Mouse (Mus musculus) large intestine, adult 2 months (tissue): ENCODE measurements around the gene Rcor1. TPM values are rescaled to one million over a fixed set of nuclear protein-coding genes. Genes with fewer than 3 reads are reported as not detected.

Experiments used
- DNase-seq: peaks from one replicate; pipeline ENCODE4 v3.0.0-alpha.2; 2012; ENCODE audit warnings: low read depth, low spot score
- WGBS: fragments of 180-500 bp; shearing (Covaris S2); methylation state at CpG from one replicate; pipeline ENCODE4 v1.1.7; 2018; 5-methylcytosine and 5-hydroxymethylcytosine counted together
- polyA plus RNA-seq: library from polyadenylated mRNA; depleted of rRNA; stranded (reverse); fragments of >200 nt; gene quantifications from 2 replicates; pipeline ENCODE4 v1.2.3, GENCODE M21; 2012

Rcor1 gene
- polyA plus RNA-seq, 1 experiment = 14.4 TPM

DNA sequence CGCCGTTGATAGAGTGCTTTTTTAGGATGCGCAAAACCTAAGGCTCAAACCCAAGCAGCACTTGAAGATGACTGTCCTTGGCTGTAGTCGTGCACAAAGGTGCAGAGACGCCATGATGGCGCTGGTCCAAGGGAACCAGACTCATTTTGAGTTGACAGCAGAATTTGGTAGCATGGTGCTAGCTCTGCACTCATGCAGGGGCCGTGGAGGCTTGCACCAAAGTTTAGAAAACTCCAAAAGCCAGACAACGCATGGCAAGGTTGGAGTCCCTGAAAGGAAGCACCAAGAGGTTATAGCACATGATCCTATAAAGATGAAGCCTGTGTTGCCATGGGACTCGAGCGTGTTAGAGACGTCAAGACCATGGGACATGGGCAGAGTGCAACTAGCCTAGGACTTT, 21.1 kb upstream of the Rcor1 start:
- no peak for DNase-seq
- 92% methylated on average over 11 of the region's 11 CpGs for WGBS

DNA sequence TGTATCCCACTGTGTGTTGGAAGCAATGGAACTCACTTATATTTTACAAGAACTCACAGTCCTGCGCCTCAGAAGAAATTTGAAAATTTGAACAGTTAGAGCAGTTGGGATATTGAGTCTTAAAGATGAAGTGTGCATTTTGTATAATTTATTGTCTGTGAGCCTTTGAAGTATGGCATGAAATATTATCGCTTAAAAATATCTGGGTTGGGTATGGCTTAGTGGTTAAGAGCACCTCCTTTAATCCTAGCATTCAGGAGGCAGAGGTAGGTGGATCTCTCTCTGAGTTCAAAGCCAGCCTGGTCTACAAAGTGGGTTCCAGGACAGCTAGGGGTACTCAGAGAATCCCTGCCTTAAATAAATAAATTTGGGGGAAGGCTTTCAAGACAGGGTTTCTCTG, 20.1 kb upstream of the Rcor1 start:
- 92% methylated on average over 2 of the region's 2 CpGs for WGBS
- no peak for DNase-seq

DNA sequence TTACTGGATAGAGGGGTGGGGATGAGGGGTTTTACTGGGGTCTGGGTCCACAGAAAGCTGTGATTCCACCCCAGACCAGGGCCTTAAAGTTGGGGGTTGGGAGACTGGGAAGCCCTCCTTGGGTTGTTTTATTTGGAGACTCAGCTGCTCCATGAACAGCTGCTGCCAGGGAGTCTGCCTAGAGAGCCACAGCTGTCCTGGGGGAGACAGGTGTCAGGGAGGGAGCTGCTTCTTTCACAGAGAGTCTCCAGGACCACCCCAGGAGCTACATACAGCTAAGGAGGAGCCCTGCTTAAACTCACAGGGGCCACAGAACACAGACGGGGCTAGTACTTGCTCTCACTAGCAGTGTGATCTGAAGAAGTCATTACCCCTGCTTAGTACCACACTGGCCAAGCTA, 18.0 kb upstream of the Rcor1 start:
- 57% methylated on average over 1 of the region's 1 CpGs for WGBS
- no peak for DNase-seq

DNA sequence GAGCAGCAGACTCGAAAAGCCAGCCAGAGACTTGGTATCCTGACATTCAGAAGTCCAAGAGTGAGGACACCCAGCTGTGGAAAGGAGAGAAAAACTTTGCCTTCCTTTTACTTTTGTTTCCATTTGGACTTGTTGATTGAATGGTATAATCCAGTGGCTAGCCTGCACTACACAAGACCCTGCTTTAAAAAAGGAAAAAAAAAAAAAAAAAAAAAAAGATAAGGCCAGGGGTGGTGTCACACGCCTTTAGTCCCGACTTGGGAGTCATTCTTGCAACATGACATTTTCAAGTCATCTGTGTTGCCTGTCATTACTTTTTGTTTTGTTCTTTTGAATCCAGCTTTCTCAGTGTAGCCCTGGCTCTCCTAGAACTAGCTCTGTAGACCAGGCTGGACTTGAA, 17.6 kb upstream of the Rcor1 start:
- no peak for DNase-seq
- WGBS = 65% methylated on average over 3 of the region's 3 CpGs

DNA sequence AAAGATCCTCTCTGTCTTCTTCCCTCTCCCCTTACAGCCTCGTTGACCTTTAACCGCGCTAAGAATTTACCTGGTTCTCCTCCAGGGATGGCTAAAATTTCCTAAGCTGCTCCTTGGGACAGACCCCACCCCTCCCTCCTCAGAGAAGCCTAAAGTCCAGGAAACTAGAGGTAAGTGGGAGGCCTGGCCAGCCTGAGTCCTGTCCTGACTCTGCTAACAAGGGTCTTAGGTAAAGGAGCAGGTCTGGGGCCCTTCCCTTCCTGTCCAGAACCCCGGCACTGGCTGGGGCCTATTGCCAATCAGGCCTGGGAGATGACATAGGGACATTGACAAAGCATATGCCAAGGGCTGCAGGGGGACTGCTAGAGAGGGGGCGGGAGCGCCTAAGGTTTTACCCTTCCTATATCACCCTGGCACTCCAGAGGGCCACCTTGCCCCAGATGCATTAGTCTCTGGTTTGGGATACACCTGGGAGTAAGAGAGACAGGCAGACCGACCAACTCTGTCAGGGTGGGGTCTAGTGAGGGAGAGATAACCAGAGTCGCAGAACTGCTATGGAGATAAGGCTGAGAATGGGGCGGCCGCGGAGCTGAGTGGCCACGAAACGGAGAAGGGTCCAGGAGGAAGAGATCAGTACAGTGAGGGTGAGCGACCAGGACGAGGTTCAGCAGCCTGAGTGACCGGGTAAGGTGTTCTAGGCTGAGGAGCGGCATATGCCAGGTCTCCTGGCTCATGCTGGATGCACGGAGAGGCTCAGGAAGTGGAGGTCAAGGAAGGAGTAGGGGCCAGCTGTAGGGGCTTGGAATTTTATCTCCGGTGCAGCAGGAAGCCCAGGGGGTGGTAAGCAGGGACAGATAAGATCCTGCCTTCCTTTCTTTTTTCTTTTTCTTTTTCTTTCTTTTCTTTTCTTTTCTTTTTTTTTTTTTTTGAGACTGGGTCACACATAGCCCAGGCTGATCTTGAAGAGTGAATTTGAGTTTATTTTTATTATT, 10.7 kb upstream of the Rcor1 start:
- no peak for DNase-seq
- WGBS = 74% methylated on average over 19 of the region's 19 CpGs

DNA sequence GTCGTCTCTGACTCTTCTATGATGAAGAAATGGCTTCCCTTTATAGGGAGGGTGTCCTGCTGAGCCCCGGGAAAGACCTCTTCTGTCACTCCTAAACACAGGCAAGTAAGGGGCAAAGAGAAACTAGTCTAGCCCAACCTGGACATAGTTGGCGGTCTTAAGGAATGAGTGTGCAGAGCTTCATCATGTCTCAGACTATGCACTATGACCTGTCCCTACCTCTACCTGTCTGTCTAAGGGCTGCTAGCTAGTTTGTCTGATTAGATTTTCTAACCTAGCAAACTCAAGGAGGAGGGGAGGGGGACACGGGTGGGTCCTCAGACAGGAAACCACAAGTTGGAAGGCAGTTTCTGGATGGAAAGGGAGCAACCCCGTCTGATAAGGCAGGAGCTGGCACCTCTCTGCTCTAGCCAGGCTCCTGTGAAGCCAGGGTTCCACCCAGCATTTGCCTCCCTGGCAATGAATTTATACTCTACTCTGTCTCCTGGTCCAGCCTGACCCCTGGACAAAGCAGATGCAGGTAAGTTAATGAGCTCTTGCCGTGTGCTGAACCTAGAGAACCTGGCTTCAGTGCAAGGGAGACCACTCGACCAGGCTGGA, 9.8 kb upstream of the Rcor1 start:
- whole genome bisulfite sequencing = 72% methylated on average over 7 of the region's 7 CpGs
- no peak for DNase-seq

DNA sequence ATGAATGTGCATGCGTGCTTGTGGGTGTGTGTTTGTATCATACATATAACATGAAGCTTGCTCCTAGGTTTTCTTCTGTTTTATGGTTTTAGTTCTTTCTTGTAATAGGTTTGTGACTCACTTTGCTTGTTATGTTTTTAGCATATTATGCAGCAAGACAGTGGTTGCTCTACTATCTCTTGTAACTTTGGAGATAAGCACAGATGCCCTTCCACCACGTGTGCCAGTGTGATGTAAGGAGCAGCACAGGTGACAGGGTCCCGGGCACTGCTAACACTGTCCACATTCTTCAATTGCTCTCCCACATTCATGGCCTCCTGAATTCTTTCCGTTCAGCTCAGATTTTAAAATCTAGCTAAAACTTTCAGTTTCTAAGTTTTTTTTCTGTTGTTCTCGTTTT, 6.3 kb upstream of the Rcor1 start:
- no peak for DNase-seq
- 81% methylated on average over 5 of the region's 5 CpGs for WGBS

DNA sequence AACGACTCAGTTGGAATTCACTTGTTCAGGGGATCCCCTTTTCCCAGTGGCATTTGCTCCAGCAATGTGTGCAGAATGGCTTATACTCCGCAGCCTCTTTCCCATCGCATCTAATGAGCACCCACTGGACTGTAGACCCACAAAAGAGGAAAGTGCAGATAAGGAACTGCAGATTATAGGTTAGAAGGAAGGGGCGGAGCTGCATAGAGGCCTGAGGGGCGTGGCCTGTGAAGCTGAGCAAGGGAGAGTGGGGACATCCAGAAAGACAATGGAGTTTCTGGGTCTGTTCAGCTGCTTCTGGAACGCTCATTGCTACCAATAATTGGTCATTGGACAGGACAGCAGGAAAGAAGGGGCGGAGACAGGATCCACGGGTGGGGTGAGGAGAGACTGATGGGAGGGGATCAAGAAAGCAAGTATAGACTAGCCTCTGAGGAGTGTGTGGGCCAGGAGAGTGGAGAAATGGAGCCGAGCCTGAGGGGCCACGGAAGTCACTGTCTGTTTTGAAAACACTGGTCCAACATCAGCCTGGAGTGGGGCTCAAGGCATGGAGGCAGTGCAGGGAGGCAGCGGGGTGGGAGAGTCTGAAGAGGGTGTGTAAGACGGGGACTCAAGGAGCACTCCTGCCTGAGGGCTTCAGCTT, 3.8 kb upstream of the Rcor1 start:
- 57% methylated on average over 12 of the region's 12 CpGs for WGBS
- DNase-seq = no peak

DNA sequence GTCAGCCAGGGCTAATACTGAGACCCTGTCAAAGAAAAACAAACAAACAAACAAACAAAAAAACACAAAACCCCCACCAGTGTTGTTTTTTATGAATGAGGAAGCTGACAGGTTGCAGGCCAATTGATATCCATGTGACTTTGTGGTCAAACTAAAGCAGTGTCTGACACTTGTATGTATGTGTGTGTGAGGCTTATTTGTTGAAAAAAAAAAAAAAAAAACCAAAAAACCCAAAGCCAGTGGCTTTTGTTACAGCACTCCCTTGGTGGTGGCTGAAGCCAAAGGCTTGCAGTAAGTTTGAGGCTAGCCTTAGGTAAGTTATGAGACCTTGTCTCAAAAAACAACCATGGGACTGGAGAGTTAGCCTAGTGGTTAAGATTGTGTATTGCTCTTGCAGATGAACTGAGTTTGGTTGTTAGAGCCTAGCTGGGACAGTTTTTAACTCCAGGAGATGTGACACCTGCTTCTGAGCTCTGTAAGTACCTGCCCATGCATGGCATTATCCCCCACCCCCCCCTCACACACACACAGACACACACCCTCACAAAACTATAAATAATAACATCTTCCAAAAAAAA, 2.9 kb upstream of the Rcor1 start:
- DNase-seq = no peak

DNA sequence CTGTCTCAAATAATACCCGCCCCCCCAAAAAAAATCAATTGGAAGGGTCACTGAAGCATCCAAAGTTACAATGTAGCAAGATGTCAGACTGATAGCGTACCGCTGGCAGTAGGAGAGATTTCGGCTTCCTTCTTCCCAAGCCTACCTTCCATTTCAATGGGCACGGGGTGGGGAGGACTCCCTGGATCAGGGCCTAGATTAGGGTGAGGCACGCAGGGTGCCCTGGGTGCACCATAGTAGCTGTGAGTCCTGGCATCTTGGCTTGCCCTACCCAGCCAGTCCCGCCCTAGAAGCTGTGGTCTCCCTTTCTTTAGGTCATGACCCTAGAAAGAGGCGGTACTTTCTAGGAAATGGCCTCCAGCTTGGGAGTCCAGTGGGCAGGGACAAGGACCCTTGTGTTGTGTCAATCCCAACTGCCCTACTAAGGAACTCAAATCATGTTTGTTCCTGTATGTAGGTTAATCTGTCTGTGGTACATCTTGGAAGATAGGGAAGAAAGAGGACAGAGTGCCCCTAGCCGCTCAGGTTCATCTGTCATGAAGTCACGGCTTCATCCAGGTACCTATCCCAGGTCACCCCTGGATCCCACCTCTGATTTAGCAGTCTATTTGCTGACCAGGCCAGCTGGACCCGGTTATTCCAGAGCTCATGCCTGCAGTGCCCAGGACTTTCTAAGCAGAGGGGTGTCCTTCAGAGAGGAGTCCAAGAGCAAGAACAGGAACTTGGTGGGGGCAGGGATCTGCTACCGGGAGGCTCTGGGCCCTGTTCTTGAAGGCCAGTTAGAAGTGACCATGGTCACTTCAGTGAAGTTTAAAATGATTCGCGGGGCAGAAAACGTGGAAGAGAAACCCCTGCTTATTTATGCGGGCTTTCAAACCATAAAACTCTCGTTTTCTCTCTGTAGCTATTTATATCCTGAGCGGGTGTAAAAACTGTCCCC, 1.6 kb upstream of the Rcor1 start:
- no peak for DNase-seq
- WGBS = 49% methylated on average over 18 of the region's 18 CpGs

DNA sequence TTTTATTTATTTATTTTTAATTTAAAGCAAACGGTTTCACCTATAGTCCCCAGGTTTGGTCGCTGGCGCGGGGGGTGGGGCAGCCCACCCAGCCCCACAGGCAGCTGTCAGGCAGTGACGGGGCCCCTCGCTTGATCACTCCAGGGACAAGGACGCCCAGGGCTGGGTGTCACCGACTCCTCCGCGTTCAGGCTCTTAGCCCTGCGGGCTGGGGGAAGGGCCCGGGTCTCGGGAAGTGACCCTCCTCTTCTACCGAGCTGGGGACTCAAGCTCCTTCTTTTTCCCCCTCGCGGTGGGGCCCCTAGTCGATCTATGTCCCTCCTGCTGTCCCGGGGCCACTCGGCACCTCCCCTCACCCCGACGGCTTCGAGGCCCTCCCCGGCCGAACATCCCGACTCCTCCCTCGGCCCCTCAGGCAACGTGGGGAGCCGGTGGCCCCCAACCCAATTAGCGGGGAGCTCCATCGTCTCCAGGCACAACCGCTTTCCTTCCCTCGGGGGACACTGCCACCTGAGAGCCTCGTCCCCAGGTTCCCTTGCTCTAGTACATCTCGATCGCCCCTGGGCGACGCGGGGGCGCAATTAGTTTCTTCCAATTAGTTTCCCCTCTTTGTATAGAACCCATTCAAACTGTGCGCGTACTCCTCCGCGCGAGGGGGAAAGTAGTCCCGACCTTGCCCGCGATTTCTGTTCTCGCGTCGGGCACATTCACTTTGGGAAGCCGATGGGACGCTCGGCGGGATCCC, 748 bp upstream of the Rcor1 start:
- no peak for DNase-seq
- WGBS = under 1% methylated on average over 54 of the region's 54 CpGs

DNA sequence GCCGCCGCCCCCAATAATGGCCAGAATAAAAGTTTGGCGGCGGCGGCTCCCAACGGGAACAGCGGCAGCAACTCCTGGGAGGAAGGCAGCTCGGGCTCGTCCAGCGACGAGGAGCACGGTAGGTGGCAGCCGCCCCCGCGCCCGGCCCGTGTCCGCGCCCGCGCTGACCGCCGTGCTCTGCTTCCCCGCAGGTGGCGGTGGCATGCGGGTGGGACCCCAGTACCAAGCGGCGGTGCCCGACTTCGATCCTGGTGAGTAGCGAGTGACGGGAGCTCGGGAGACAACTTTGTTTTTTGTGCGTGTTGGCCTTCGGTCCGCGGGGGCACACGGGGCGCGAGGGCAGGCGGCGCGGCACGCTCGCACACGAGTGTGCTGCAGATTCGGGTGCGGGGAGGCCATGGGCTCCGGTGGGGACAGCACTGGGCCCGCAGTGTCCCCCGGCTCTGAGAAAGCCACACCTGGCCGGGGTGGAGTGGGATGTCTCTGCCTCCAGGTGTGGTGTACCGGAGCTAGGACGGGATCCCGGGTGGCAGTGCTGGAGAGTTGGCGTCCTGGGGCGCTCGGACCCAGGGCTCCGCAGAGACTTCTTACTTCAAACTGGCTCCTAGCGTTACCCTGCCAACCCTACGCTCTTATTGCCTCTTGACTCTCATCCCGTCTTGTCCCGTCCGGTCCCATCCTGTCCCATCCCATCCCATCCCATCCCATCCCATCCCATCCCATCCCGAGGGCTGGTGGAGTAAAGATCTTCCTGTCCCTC, 800 bp downstream of the Rcor1 start:
- under 1% methylated on average over 65 of the region's 65 CpGs for WGBS
- no peak for DNase-seq

DNA sequence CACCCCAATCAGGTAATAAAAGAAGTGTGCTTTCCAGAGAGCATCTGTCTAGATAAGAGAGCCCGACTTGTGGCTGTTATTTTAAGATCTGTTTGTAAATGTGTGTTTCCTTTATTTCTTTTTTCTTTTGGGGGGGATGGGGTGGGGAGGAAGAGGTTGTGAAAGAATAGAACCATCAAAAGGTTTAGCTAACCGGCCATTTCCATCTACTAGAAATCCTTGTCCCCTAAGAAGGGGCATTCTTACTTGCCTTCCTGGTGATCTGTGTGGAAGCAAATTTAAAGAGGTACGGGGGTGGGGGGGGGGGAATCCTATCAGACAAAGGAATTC, 1.3 kb downstream of the Rcor1 start:
- WGBS = 2% methylated on average over 3 of the region's 3 CpGs
- no peak for DNase-seq

DNA sequence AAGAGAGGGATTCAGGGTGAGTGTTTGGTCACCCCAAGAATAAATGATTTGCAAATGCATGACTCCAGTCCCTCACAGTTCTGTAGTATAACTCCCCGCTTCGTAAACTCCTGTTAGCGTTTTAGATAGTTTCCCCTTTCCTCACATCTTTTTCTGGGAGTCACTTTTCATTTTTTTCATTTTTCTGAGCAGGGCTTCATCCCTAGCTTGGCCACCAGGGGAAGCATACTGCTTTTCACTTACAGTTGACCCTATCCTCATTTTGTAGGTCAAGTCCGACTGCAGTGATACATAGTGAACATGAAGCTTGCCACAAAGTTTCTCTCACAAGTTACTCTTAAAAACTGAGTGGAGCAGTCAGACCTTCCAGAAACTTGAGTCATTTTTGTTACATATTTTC, 2.0 kb downstream of the Rcor1 start:
- no peak for DNase-seq
- WGBS = 28% methylated on average over 4 of the region's 4 CpGs

DNA sequence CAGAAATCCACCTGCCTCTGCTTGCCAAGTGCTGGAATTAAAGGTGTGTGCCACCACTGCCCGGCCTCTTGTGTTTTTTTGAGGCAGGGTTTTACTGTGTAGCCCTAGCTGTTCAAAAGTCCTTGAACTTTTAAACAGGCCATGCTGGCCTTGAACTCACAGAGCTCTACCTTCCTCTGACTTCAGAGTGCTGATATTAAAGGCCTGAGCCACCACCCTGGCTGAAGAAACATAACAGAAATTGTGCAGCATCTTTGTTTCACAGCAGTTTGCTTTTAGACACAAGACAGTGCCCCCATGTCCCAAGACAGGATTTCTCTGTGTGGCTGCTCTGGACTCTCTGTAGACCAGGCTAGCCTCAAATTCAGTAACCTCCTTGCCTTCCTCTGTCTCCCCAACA, 3.2 kb downstream of the Rcor1 start:
- no peak for DNase-seq
- WGBS = 72% methylated on average over 1 of the region's 1 CpGs

DNA sequence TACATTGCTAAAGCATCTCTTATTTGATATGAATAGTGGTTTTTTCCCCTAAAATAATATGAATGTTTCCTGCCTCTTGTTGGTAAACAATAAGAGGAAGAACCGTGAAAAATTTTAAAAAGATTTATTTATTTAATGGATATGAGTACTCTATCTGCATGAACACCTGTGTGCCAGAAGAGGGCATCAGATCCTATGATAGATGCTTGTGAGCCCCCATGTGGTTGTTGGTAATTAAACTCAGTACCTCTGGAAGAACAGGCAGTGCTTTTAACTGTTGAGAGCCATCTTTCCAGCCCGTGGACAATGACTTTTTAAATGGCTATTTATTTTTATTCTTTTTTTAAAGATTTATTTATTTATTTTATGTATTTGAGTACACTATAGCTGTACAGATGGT, 5.7 kb downstream of the Rcor1 start:
- 84% methylated on average over 2 of the region's 2 CpGs for WGBS
- no peak for DNase-seq

DNA sequence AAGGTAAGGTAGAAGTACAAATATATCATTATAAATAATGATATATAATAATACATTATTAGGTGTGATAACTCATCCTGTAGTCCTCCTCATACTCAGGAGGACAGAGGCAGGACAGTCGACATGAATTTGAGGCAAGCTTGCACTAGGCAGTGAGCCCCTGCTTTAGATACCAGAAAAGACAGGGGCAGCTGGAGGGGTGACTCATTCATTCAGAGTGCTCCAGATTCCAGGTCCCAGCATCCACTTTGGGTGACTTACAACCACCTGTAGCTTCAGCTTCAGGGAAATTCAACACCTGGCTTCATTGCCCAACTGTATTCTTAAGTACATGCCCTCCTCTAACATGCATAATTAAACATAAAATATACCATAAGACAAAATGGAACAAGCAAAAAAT, 7.7 kb downstream of the Rcor1 start:
- 68% methylated on average over 1 of the region's 1 CpGs for WGBS
- no peak for DNase-seq

DNA sequence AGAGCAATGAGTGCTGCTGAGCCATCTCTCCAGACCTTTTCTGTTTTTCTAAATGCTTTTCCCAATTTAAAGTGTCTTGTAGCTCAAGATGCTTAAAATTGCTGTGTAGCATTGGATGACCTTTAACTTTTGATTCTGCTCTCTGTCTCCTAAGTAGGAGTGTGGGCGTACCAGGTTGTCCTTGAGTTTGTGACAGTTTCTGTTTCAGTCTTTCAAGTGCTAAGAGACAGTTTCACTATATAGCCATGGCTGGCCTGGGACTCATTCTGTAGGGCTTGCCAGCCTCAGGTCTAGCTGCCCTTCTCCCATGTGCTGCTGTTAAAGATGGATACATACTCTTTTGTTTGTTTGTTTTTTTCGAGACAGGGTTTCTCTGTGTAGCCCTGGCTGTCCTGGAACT, 9.1 kb downstream of the Rcor1 start:
- DNase-seq = no peak
- WGBS = 74% methylated on average over 2 of the region's 2 CpGs
